Mouse (Mus musculus): ENCODE data around the gene Fam155a. TPM values are rescaled to one million over a fixed set of nuclear protein-coding genes. Genes with fewer than 3 reads are reported as not detected.

Gene Fam155a
- polyA plus RNA-seq (2017; shearing (Covaris generic)): not detected

DNA sequence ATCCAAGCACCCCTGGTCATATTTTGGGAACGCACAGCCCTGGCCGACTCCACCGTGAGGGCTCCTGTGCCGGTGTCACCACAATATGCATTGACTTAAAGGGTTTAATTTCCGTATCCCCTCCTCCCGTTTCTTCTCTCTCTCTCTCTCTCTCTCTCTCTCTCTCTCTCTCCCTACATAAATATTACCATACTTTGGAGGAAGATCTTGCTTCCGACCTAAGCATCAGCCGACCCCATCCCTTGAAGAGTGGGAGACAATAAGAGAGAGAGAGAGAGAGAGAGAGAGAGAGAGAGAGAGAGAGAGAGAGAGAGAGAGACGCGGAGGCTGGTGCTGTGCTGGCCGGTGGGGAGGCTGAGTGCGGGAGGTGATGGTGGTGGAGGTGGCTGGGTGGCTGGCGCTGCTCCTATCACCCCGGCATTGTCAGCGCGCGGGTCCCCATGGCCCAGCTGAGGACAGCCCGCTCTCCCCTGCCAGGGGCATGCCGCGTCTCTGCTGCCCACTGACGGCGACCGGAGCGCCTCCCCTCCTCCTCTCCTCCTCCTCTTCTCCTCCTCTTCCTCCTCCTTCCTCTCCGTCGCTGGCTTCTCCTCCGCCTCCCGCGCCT, at the start of gene Fam155a:
TSS of gene Fam155a (minus strand) at position 163 of the 607 bp plus-strand sequence.

Other genes starting within 250 kb of the Fam155a start
- not detected for gene Gm10217, start 93.1 kb upstream of the Fam155a start, polyA plus RNA-seq (2017; shearing (Covaris generic))
- 6.2 TPM for gene Lig4, start 206.5 kb upstream of the Fam155a start, polyA plus RNA-seq (2017; shearing (Covaris generic))
- 1.9 TPM for gene Abhd13, start 206.5 kb upstream of the Fam155a start, polyA plus RNA-seq (2017; shearing (Covaris generic))
- gene Tnfsf13b, start 235.3 kb upstream of the Fam155a start, polyA plus RNA-seq (2017; shearing (Covaris generic)): 3.0 TPM